Mouse (Mus musculus): ENCODE data around the gene Ramp1.

Gene Ramp1

DNA sequence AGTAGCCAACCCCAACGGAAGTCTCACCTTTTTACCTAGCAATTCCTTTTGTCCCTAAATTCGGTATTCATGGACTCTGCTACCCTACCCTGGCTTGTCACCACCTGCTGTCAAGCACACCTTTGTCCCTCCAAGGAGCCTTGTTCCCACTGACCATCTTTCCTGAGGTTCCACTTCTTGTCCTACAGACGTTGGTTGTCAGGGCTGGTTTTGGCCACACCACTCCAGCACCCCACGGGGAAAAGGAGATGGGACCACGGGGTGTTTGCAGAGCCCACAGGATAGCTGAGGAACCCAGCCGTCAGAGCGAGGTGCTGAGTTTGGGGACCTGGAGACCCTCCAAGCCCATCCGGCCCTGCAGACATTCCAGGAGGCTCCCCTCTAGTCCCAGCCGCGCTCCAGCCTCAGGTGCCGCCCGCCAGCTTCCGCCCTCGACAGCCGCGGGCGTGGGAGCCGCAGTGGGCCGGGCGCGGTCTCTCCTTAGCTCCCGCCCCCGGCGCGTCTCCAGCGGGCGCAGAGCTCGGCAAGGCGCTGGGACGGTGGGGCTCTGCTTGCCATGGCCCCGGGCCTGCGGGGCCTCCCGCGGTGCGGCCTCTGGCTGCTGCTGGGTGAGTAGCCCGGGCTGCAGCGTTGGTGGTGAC lies at the start of gene Ramp1:
Ramp1 (plus strand) TSS at position 290 of the 641 bp plus-strand sequence.
- no peak for DNase-seq (ENCODE audit: low read depth)

DNA sequence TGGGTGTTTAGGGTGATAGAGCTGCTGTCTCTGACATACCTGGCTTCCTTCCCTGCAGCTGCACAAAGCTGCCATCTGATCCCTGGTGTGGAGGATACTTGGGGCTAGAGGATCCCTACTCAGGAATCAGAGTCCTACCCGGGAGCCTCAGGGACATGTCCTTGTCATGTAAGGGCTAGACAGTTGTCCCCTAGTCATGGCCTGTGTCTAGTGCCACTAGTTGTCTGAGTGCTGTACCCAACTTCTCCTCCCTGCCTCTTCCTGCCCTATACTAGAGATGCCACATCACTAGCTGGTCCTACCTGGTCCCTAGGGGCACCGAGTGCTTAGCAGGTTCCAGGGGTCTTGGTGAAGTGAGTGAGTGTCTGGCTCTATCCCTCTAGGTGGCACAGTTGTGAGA lies 42.6 kb upstream of the Ramp1 start:
- DNase-seq (ENCODE audit: low read depth): no peak

DNA sequence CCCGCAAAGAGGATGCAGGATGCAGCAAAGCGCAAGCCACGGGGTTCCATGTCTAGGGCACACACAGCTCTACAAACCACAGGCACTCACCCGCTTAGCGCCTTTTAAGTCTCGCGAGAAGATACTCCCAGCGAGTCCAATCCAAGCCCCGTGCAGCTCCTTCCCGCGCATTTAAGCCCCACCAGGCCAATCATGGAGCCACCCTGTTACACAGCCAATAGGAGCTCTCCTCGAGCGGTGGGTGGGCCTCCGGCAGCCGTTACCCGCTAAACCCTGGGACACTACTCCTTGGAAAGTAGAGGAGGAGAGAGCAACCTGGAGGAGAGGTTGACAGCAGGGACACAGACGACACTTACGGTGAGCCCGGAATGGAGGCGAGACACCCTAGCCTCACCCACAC lies 34.8 kb upstream of the Ramp1 start, which contains the start of gene Rbm44:
Rbm44 (plus strand) TSS at position 277 of the 400 bp plus-strand sequence.
- DNase-seq (ENCODE audit: low read depth): no peak

- DNase-seq (ENCODE audit: low read depth): no peak
Observed at GRCm38 (mm10) chr1:91151509-91151908, 28.1 kb upstream of the Ramp1 start.

- DNase-seq (ENCODE audit: low read depth): no peak
Observed at GRCm38 (mm10) chr1:91166798-91167197, 12.8 kb upstream of the Ramp1 start.

DNA sequence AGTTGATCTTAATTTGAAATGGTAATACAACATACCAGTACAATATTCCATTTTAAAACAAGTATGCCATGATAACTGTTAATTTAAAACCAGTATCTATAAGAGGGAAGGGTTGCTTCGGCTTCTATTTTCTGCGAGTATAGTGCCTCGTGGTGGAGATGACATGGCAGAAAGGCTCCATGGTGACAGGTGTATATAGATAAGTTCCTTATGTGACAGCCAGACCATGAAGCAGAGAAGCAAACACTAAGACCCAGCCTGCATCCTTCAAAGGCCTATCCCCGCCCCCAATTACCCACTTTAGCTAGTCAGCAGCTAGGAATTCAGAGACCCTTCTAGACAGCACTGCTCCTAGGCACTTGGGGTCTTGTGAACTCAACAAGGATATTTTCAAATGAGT lies 10.5 kb upstream of the Ramp1 start:
- DNase-seq (ENCODE audit: low read depth): no peak

- no peak for DNase-seq (ENCODE audit: low read depth)
Observed at GRCm38 (mm10) chr1:91174796-91175195, 4.8 kb upstream of the Ramp1 start.

DNA sequence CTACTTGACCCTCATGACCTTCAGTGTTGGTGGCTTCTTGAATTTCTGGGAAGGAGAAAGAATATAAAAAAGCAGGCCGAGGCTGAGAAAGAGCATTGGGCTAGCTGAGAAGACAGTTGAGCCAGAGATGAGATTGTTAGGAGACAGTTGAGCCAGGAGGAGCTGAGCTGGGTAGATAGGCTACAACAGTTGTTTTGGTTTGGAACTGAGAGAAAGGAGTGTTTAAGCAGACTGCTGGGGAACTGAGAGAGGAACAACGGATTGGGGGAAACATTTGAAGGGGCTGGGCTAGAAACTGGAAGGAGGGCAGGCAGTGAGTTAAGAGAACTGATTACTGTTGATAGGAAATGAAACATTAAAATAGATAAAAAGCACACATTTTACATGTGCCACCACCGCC lies 3.6 kb upstream of the Ramp1 start:
- DNase-seq (ENCODE audit: low read depth): no peak

- no peak for DNase-seq (ENCODE audit: low read depth)
Observed at GRCm38 (mm10) chr1:91176871-91177270, 2.8 kb upstream of the Ramp1 start.

GRCm38 (mm10) chr1:91179086-91179485 lies 536 bp upstream of the Ramp1 start:
- peak; percentile 83 for DNase-seq (ENCODE audit: low read depth)

- DNase-seq (ENCODE audit: low read depth): no peak
Observed at GRCm38 (mm10) chr1:91180174-91180565, 548 bp downstream of the Ramp1 start.

DNA sequence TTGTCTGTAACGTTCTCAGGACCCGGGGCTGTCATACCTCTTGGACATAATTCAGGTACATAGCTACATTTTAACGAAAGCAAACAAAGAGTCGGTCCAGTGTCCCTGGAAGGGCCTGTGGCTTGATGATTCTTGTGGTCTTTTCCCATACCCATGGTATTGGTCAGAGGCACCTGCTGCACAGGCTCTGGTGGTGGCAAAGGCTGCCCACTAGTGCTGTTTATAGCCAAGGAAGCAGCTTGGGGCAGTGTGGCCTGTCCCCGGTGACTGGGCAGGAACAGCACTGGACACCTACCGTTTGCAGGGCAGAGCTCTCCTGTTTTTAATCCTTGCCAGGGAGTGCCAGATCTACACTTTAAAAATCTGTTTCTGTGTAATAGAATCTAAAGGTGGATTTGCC lies 1.1 kb downstream of the Ramp1 start:
- DNase-seq (ENCODE audit: low read depth): no peak

- no peak for DNase-seq (ENCODE audit: low read depth)
Observed at GRCm38 (mm10) chr1:91181261-91181660, 1.6 kb downstream of the Ramp1 start.

DNA sequence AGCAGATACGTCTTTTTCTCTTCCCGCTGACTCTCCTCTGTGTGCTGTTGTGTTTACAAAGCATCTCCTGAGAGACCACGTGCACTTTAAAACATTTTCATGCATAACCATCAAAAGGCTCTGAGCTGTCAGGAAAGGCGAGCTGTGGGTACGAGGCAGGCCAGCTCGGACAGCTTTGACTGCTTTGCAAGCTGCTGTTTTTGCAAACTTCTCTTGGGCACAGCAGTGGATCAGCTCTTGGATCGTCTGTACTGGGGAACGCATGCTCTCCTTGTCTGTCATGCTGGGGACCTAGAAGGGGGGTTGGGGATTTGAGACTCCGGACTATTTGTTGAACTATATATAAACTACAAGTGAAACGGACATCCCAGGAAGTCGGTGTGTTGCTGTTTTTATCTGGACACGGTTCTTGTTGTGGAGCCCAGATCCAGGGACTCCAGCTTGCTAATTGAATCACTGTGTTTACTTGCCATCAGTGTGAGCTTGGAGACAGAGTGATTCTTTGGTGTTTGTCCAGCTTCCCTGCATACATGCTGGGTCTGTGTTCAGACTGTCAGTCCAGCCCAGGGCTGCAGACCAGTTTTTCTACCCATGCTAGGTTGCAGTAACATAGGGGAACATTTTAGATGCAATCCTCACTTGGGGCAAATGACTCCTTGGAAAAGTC lies 2.3 kb downstream of the Ramp1 start:
- DNase-seq (ENCODE audit: low read depth): no peak

DNA sequence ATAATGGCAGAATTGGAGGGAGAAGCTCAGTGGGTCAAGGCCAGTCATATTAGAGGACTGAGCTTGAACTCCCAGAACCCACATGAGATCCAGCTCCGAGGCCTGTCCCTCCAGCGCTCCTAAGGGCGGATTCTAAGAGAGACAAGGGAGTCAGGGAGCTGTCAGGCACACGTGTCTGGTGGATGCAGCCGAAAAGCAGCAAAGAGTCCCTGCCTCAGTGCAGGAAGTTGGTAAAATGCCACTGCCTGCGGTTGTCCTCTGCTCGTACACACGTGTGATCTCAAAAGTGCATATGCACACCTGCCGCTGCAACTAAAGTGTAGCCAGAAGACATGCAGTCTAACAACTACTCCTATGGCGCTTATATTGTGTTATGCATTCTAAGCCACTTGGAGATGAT lies 3.7 kb downstream of the Ramp1 start:
- no peak for DNase-seq (ENCODE audit: low read depth)

GRCm38 (mm10) chr1:91186677-91187076 lies 7.1 kb downstream of the Ramp1 start:
- no peak for DNase-seq (ENCODE audit: low read depth)

GRCm38 (mm10) chr1:91187315-91187714 lies 7.7 kb downstream of the Ramp1 start:
- DNase-seq (ENCODE audit: low read depth): no peak

DNA sequence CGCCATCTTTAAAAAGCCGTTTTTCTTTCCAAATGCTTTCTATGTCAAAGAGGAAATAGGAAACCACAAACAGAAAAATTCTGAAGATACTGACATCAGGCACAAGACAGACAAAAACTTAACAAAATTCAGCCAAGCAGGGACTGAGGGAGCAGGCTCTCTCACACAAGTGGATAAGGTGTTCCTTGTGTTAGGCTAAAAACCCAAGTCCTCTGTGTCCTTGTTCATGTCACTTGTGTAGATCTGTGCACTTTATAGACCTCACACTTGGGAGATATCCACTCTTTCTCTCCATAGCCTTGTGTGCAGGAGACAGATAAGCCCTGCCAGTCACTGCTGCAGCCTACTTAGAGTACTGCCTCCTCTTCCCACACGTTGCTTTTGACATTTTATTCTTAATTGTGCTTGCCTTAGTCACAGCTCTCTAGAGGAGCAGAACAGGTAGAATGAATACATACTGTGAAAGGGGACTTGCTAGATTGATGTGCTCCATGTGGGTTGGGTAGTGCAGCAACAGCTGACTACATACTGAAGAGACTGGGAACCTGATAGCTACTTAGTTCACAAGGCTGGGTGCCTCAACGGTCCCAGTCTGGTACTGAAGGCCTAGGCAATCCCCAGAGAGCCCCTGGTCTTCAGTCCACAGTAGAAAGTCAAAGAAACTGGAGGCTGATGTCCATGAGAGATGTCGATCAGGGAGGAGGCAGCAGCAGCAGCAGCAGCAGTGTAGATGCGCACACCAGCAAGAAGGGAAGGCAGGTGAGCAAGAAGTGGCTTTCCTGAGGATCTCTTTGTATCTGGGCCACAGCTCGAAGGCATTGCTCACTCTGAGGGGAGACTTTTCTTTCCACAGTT lies 8.4 kb downstream of the Ramp1 start:
- DNase-seq (ENCODE audit: low read depth): no peak

- DNase-seq (ENCODE audit: low read depth): peak; percentile 15
Observed at GRCm38 (mm10) chr1:91188851-91189460, 9.3 kb downstream of the Ramp1 start.

DNA sequence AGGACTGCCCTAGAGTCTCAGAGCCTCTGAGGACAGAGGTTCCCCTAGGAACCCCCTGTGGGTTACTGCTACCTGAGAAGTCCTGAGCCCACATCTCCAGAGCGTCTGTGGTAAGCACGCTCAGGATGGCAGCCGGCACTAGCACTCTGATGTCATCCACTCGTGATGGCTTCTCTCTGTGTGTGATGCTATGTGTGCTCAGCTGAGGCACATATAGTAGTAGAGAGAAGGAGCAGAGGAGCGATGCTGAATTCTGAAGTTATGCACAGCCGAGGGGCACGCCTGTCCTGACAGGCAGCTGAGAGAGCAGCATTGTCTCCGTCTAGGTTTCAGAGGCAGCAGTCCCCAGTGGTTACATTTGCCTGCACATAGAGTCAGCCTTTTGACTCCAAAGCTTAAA lies 12.6 kb downstream of the Ramp1 start:
- DNase-seq (ENCODE audit: low read depth): no peak

- DNase-seq (ENCODE audit: low read depth): no peak
Observed at GRCm38 (mm10) chr1:91193242-91193641, 13.6 kb downstream of the Ramp1 start.

DNA sequence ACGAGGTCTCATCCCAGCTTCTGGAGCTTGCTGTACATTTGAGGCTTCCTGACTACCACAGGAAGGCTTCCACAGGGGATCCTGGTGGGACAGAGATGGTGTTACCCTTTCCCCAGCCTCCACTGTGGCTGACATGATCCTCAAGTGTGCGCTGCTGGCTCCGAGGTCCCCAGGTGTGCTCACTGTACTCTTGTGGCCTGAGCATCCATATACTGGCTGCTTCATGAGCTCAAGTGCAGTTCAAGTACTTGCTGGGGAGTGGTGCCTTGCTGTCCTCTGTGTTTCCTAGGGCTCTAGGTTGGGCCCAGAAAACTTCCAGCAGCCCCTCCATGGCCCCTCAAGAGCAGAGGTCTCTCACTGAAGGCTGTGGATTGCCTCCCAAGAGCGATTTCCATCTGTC lies 14.1 kb downstream of the Ramp1 start:
- DNase-seq (ENCODE audit: low read depth): no peak

- no peak for DNase-seq (ENCODE audit: low read depth)
Observed at GRCm38 (mm10) chr1:91199793-91200192, 20.2 kb downstream of the Ramp1 start.

All from NIH3T3 (cell line).